Mouse (Mus musculus) gastrocnemius, adult 8-10 months (tissue): ENCODE data around the gene Rhog. TPM values are rescaled to one million over a fixed set of nuclear protein-coding genes. Genes with fewer than 3 reads are reported as not detected.
"Not testable (repeated sequence)": the region's sequence is repeated elsewhere in the genome, so short reads cannot be mapped to it uniquely, and the experiment has no call there.

Experiments used
- DNase-seq, 2 experiments: peaks; one replicate each; pipeline ENCODE4 v3.0.0; 2022; ENCODE audit warnings: low spot score in 2 of 2
- total RNA-seq, 4 experiments: library from RNA; stranded (reverse); gene quantifications; 2 replicates each; pipeline ENCODE4 v1.2.4; 2022

Gene Rhog
- total RNA-seq, result 10 to 100 TPM in 3 of 4 experiments, 1 to 10 TPM in 1; 8.9 to 14.8 (median 11.5) TPM

GRCm38 (mm10) chr7:102255954-102256353, at the start of gene Rhog:
TSS of gene Rhog (minus strand) at chr7:102256054.
- no peak for DNase-seq

- no peak for DNase-seq
These were observed 49.7 kb upstream of the Rhog start for GRCm38 (mm10) chr7:102305596-102305995.

DNA sequence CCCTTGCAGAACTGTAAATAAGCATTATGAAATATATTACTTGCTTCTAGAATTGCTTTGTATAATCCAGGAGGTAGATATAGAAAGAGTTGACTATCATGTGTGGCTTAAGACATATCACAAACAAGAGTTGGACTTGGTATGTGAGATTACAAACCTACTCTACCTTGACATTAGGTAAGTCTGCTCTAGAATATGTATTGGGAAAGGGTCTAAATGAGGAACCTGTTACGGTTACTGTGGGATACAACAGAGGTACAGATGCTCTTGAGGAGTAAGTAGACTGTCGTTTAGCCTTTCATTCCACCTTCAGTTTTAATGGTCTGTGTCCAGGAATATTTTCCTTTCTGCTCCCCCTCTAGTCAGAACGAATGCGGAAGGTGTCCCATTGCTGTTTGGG, 46.6 kb upstream of the Rhog start:
- DNase-seq, result no peak

- DNase-seq, result no peak
These were observed 44.9 kb upstream of the Rhog start for GRCm38 (mm10) chr7:102300761-102301160.

GRCm38 (mm10) chr7:102293234-102293633, 37.4 kb upstream of the Rhog start:
- DNase-seq, result no peak

- no peak for DNase-seq
These were observed 36.4 kb upstream of the Rhog start for GRCm38 (mm10) chr7:102292228-102292627.

- no peak for DNase-seq
These were observed 33.6 kb upstream of the Rhog start for GRCm38 (mm10) chr7:102289466-102289865.

- DNase-seq, result no peak
These were observed 26.4 kb upstream of the Rhog start for GRCm38 (mm10) chr7:102282261-102282660.

GRCm38 (mm10) chr7:102281403-102281802, 25.5 kb upstream of the Rhog start:
- DNase-seq, result no peak

GRCm38 (mm10) chr7:102272422-102272948, 16.6 kb upstream of the Rhog start:
- DNase-seq, result peak; percentile 50 to 70

DNA sequence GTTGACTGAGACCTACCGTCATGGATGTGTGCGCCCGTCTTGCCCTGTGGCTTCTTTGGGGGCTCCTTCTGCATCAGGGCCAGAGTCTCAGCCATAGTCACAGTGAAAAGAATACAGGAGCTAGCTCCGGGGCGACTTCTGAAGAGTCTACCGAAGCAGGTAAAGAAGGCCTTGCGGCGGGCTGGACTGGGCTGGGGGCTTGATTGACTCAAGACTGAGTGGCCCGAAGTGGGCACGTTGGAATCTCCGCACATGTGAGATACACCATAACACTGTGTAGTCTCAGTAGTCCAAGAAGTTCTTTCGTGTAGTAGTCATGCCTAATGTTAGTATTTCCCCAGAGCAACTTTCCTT, 12.5 kb upstream of the Rhog start:
- DNase-seq, result no peak

DNA sequence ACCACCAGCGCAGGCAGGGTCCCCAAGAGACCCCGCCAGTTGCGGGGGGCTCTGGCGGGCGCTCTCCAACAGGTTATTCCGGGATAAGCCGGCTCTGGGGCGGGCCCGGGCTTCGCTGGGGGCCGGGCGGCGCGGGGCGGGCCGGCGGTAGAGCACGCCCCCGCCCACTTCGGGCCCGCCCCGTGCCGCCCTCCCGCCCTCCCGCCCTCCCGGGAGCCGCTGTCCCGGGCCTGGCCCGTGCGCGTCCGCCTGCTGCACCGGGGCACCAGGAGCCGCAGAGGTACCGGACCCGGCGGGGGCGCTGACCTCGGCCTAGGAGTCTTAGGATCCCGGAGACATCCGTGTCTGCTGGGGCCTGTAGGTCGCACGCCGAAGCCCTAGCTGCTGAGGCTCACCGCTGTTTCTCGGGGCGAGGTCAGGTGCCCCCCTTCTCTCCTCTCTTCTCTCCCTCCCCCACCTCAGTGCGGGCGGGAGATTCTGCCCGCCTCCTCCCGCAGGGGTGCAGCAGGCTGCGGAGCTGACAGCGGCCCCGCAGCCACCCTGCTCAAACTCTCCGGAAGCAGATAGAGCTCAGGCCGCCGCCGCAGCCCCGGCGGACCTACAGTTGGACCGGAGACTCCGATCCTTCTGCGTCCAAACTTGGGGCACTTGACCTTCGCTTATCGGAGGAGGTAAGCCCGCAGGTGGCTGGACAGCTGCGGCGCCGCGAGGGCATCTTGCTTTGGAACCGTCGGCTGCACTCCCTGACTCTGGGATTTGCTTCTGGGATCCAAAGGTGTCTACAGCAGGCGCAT, 11.9 kb upstream of the Rhog start, which contains the start of gene Stim1:
TSS of gene Stim1 (plus strand) at position 206 of the 794 bp plus-strand sequence.
- peak; percentile 50 to 67 for DNase-seq

DNA sequence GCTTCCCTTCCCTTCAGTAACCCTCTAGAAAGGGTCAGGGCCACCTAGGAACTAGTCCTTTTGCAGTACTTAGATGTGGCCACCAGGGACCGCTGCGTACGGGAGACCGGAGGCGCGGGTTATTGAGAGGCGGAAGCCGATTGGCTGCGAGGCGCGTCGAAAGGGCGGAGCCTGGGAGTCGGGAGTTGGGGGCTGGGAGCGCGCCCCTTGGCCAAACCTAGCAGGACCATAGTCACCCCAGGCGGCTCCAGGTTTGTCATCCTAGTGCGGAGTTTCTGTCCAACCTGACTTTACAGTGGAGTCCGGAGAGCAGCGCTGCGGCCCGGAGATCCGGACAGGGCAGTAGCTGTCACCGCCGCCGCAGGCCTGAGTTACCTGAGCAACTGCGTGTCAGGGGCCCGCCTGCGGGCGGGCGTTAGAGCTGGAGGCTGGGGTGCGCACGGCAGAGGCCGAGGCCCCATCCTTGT, 11.3 kb upstream of the Rhog start:
- peak; percentile 89 to 91 for DNase-seq

- DNase-seq, result peak in 1 of 2 experiments; percentile 15
These were observed 10.7 kb upstream of the Rhog start for GRCm38 (mm10) chr7:102266401-102267042.

DNA sequence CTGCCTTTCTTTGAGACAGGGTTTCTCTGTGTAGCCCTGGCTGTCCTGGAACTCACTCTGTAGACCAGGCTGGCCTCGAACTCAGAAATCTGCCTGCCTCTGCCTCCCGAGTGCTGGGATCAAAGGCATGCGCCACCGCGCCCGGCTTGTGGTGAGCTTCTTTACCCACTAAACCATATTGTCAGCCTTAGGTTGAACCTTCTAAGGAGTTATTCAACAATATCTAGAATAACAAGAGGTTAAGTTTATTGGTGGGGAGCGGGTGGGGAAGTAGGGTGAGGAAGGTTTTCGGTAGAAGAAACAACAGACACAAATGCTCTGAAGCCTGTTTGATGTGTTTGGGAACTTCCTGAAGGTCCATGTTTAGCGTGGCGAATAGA, 10.2 kb upstream of the Rhog start:
- DNase-seq, result not testable (repeated sequence)

DNA sequence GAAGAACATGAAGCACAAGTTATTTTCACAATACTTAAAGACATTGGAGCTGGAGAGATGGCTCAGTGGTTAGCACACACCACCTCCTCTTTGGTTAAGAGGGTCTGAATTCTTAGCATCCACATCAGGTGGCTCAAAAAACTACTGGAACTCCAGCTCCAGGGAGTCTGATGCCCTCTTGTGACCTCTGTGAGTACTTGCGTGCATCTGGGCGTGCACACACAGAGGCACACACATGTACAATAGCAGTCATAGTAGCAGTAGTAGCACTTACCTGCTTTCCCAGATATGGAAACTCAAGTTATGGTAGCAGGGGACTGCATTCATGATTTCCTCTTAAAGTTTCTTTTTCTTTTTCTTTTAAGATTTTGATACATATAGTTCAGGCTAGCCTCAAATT, 7.2 kb upstream of the Rhog start:
- DNase-seq, result no peak

DNA sequence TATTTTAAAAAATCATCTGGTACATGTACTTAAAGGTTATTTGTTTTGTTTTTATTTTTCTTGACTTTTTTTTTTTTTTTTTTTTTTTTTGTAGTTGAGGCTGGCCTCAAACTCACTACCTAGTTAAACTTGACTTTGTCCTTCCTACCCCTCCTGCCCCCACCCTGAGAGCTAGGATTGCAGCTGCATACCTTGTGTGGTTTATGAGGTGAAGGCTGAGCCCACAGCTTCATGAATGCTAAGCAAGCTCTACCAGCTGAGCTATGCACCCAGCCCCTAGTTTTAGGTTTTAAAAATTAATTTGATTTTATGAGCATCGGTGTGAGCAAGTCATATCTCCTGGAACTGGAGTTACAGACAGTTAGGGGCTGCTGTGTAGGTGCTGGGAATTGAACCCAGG, 4.7 kb upstream of the Rhog start:
- DNase-seq, result no peak

- DNase-seq, result no peak
These were observed 4.0 kb upstream of the Rhog start for GRCm38 (mm10) chr7:102259716-102260479.

DNA sequence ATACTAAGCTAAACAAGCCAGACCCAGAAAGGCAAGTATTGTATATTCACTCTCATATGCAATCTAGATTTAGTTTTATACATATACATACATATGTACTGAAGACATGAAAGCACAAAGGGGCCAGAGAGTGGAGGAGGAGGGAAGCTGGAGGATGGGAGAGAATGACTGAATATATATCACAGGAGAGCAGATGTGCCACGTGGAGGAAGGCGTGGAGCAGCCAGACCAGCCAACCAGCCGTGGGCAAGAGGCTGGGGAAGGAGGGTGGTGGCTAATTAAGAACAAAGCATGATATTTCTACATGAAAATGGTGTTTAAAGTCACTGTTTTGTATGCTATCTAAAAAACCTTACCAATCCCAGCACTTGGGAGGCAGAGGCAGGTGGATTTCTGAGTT, 2.9 kb upstream of the Rhog start:
- no peak for DNase-seq

DNA sequence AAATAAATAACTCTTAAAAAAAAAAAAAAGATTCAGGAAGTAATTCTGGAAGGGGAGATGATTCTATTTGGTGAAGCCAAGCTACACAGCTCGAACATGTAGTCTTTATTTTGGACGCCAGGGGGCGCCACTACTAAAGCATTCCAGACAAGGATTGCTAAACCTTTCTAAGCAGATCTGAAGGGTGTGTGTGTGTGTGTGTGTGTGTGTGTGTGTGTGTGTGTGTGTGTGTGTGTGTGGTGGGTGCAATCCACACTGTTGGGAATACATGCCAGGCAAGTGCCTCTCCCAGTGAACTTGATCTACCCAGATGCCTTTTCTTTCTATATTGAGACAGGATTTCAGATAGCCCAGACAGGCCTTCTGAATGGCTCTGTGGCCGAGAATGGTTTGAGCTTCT, 2.3 kb upstream of the Rhog start:
- DNase-seq, result peak; percentile 76 to 80

DNA sequence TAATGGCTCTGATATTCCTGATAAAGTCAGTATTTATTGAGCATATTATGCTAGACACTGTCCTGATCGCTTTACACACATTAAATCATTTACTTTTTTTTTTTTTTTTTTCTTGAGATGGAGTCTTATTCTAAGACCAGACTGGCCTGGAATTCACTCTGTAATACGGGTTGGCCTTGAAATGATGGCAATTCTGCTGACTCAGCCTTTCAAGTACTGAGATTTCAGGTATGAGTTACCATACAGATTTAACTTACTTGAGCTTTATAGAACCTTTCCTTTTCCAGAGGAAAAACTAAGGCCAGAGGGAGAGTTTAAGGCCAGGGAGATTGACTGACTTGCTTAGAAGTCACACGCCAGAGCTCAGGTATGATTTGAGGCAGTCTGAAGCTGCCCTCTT, 782 bp upstream of the Rhog start:
- no peak for DNase-seq

- DNase-seq, result no peak
These were observed 2.2 kb downstream of the Rhog start for GRCm38 (mm10) chr7:102253631-102254030.
